Mouse (Mus musculus) spleen, adult 18-20 months (tissue): ENCODE measurements around the gene Tspan18.

ENCODE experiments used
- DNase-seq, 2 experiments: peaks; one replicate each; pipeline ENCODE4 v3.0.0; 2022; ENCODE audit warnings: mixed read lengths in 2 of 2

The Tspan18 gene

DNA sequence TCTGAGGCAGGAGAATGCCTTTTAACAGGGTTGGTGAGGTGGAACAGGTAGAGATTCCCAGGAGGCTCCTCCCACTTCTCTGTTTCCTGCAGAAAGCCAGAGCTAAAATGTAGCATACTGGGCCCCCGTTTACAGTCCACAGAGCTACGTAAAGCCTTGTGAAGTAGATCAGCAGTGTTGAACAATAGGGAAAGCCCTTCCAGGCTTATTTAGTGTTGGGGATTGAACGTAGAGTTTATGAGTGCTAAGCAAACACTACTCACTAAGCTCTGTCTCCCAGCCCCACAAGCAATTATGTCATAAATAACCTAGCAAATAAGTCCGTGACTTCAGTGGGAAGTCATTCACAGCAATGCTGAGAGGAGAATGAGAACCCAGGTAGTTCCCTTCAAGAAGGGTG is 76.7 kb downstream of the Tspan18 start:
- DNase-seq, result no peak

DNA sequence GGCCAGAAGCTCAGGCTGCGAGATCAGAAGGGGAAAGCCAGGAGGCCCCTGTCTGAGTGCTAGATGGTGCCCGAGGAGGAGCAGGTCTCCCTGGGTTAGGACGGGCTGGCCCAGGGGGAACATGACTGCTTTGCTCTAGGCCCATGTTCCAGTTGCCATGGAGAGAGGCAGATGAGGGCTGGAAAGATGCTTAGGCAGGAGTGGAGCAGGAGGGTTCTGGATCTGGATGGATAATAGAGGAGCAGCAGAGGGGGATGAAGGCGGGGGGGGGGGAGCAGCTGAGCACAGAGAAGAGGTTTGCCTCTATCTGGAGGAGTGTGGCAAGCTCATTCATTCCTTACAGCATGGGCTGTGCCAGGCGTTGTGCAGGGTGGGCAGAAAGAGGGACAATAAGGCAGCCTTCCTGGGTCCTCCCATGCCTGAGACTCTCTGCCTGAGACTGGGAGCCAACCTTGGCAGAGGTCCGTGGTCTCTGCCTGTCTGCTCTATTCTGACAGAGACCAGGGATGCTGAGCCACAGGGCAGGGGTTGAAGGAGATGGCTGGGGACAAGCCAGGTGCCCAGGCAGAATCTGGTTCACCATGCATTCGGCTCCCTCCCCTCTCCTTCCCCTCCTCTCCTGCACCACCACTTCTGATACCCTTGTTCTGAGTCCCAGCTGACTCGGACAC is 77.4 kb downstream of the Tspan18 start:
- no peak for DNase-seq

DNA sequence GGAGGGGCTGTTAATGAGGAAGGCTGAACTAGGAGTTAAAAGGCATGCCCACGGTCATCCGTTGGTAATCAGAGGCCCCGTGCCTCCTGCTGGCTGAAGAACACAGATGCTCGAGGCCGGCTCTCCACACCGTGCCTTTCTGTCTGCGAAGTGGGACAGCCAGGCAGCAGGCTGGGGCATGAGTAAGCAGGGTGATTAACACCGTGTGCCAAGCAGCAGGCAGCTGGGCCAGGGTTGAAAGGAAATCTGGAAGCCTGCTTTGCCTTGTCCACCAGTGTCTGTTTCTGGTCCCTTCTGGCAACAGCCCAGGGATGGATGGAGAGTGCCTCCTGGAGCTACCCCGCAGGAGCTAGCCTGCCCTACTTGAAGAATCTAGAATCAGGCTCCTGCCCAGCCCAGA is 81.9 kb downstream of the Tspan18 start:
- DNase-seq, result no peak

DNA sequence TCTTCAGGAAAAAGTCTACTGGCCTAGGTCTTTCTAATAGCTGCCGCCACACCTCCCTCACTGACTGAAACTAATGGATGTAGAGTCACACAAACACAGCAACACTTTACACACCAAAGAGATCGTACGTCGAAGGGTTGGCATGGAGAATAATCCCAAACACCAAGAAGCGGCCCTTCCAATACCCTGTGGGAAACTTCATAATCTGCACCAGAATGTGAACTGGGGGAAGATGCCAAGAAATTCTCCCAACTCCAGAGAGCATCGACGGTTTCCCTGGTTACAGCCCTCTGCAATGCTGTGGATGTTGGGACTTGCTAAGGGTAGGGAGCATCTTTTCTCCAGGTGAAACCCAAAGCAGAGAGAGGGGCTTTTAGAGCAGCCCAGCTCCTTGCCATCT is 83.7 kb downstream of the Tspan18 start:
- DNase-seq, result no peak

DNA sequence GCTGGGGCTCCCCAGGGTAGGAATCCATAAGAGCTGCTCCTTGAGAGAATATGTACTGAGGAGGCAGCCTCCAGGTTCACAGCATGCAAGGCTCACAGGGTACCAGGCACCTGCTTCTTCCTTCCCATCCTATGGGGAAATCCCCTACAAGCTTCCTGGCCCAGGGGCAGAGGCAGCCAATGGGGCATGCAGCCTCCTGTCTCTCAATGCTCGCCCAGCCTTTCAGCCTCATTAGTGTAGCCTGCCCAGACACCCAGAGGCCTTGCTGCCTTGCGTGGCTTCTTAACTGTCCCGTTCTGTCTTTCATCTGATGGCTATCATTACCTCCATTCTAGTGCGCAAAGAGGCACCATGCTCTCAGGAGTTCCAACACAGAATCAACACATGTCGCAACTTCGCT is 85.2 kb downstream of the Tspan18 start:
- no peak for DNase-seq

DNA sequence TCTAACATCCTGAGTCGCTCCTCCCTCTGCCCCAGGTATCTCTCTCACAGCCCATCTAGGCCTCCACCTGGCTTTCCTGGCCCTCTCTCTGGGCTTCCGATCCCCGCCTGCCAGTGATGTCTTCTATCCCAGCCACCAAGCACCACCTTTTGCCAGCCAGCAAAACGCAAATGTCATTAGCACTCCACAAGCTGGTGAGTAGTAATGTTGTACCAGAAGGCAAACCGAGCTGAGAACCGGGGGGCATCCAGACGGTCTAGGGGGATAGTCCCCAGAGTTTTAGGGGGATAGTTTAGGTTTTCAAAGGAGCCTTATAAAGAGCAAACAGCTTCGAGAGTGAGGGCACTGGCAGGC is 90.2 kb downstream of the Tspan18 start:
- no peak for DNase-seq

DNA sequence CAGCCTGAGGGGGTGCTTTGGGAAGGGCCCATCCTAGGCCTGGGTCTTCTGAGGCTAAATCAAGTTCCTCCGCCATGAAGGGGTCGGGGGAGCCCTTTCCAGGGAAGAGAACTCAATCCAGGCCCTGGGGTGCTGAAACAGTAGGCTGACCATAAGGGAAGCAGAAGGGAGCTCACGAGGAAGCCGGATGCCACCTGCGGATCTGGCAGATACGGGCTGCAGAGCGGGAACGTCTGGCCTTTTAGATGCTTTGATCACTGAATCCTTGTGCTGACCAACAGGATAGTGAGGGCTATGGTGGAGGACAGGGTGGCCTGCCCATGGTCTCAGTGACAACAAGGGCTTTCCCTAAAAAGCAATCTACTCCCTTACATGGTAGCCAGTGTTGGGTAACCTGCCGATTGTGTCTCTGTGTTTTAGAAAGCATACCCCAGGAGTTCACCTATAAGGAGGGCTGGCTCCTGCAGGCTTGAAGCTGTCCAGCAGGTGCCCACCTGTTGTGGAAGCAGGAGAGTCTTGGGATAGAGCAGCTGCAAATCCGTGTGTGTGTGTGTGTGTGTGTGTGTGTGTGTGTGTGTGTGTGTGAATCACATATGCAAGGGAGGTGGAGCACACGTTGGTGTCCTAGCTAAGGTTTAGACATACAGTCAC is 90.7 kb downstream of the Tspan18 start:
- DNase-seq, result no peak

DNA sequence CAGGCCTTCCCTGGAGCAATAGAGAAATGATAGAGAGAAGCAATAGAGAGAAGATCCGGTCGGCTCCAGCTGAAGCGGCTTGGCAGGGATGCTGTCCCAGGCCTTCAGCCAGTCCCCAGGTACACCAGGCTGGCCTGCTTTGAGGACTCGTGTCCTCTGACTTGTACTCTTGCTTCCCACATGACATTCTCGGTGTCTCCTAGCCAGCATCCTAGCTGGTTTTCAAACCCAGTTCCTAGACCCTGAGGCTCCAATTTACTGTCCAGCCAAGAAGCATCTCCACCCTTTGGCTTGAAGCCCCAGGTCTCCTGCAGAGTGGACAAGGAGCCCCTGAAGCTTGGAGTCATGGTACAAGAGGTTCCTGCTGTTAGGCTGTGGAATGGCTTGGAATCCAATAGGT is 92.1 kb downstream of the Tspan18 start:
- no peak for DNase-seq

DNA sequence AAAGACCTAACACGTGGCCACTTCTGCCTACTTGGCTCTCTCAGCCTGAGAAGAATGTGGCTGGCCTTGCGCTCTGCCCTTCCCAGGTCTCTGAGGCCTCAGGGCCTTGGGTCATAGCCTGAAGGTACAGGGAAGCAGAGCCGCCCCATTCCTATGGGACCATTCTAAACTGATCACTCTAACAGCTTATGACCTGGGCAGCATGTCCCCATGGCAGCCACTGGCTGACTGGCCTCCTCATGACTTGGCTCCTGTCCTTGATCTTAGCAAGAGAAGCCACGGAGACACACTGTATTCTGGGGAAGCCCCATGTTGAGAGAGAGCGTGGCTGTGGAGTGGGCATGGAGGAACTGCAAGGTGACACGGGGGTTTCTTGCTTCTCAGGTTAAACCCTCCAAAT is 95.4 kb downstream of the Tspan18 start:
- DNase-seq, result no peak

DNA sequence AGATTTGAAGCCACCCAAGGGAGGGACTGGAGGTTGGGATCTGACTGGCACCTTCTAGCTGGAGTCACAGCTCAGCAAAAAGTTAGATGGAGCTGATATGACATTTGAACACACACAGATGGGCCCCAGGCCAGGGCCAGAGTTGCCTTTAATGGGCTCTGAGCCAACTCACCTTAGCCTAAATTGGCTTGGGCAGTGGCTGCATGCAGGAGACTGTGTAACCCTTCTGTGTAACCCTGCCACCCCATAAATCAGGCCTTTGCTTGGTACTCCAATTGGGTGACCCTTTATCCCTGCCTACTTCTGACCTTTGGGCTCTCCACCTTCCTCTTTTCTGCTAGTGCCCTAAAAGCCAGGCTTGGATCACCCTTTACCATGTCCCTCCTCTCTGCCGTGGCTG is 97.2 kb downstream of the Tspan18 start:
- DNase-seq, result no peak

DNA sequence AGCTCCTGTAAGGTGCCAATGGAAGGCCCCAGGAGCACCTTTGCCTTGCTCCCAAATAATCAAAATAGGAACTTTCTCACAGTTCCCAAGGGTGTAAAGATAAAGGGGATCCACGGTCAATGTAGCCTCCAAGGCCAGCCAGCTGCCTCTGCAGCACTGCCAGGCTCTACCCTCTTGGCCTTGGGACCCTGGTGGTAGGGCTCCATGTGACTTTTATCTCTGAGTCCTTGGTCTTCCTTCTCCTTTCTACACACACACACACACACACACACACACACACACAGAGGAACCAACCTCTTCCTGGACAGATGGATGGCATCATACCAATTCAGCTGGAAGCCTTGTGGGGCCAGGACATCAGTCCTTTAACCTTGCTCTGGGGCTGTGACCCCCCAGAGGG is 102.2 kb downstream of the Tspan18 start:
- no peak for DNase-seq

DNA sequence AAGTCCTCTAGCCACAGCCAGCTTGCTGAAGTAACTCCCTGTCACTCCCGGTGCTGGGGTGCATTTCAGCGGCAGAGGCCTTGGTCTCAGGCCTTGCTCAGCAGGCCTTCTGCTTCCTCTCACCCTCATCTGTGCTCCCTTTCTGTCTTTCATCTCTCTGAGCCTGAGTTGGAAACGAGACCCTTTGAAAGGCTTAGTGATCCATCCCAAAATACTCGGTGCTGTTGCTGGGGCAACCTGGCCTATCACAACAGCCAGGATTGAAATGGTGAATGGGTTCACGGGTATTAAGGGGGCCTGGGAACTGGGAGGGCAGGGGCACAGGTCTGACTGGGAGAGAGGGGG is 105.9 kb downstream of the Tspan18 start:
- no peak for DNase-seq

DNA sequence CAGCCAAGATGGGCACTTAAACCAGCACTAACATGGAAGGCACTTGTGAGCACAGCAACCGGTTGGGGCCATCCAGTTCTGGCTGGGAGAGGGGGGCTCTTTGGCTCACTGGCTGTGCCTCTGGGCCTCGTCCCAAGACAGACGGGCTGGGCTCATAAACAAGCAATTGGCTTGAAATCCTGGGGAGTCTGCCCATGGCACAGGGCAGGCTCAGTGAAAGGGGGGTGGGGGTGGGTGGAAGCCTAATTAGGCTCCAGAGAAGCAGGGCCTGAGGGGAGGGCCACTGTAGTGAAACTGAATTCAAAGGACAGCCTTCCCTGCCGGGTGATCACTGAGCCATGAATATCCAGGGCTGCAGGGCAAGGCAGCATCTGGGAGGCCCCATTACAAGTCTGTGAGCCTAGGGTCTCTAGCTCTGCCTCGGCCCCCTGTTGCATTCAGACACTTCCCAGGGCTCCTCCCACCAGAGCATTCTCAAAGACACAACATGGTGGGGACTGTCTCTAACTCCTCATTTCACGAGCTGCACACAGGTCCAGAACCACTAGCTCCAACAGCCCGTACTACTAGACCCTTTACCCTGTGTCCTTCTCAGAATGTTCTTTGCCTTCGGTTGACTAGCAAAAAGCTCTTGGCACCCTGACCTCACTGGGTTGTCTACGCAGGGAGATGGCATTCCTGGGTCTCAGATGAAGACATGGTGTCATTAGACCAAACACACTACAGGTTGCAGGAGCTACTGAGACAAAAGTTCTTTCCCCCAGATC is 106.4 kb downstream of the Tspan18 start:
- DNase-seq, result no peak

DNA sequence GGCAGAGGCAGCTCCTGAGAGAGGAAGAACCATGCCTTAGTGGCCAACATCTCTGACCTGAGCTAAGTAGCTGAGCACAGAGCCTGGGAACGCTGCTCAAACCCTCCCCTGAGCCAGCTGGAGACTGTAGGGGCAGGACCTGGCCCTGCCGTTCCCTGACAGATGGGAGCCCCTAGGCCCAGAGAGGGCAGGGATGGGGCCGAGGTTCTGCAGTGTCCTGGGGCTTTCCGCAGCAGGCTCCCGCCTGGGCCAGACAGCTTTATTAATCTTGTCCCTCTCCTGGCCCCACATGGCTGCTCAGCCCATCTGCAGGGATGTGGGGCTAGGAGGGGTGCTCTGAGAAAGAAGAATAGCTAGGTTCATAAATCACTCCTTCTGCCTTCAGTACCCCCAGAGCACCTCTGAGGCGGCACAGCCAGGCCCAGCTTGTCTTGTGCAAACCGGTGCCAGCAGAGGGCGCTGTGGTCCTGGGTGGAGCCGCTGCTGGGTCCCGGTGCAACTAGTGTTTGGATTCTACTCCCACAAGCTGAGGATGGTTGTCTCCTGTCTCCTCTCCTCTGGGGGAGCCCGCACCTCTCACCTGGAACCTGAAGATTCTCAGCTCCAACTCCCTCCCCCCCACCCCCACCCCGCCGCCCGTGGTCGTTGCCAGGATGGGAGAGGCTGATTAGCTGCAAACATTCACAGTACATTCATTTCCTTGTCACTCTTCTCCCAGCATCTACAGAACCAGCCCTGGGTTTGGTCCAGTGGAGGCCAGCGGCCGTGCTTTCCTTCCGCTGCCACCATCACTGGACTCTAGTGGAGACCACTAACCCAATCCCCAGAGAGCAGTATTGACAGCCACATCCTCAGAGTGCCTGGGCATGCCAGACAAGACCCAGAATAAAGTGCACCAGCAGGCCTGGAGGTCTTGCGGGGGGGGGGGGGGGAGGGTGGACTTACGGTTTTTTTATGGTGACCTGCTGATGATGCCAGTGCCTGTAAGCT is 107.4 kb downstream of the Tspan18 start:
- DNase-seq, result peak; percentile 22 to 52

DNA sequence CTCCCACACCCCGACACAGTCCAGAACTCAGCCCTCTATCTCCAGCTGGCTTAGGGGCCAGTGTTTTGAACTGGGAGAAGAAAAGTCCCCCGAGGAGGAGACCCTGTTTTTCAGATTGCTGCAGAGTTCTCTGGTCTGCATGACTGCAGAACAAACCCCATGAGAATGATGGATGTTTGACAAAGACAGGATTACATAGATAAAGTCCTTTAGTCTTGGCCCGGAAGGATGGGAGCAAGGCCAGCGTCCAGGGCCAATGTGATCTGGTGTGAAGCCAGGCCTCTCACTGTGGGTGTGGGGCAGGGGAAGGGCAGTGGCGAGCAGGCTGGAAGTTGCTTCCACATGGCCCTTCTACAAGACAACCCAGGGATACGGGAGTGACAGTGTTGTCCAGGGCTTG is 110.8 kb downstream of the Tspan18 start:
- no peak for DNase-seq

DNA sequence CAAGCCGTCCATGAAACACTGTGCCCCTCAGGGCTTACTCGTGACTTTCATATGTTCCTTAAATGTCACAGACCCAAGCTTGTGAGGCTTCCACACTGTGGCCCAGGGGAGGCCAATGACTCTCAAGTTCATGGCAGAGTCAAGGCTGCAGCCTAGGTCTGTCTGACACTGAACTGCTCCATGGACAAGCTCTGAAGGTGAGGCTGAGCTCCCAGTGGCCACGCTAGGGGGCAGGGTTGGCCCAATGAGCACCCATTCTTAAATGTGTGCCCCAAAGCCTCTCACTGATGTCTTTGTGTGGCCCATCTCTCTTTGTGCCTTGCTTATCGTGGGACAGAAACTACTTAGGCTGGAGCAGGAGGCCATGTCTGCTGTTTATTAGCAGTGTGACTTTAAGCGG is 113.9 kb downstream of the Tspan18 start:
- DNase-seq, result no peak

DNA sequence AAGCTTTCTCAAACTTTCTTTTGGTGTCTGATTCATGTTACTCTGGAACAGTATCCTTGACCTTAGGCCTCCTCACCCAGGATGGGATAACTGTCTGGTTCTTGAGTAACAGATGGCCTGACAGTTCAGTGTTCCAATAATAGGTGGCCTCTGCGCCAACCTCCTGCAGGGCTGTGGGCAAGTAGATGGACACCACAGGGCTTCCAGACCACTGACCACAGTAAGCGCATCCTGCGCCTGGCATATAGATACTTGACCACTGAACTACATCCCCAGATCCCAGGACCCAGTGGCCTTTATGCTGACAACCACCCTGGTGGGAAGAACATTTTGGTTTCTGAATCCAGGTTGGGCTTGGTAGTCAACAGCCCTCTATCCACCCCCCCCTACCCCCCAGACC is 114.7 kb downstream of the Tspan18 start:
- no peak for DNase-seq

DNA sequence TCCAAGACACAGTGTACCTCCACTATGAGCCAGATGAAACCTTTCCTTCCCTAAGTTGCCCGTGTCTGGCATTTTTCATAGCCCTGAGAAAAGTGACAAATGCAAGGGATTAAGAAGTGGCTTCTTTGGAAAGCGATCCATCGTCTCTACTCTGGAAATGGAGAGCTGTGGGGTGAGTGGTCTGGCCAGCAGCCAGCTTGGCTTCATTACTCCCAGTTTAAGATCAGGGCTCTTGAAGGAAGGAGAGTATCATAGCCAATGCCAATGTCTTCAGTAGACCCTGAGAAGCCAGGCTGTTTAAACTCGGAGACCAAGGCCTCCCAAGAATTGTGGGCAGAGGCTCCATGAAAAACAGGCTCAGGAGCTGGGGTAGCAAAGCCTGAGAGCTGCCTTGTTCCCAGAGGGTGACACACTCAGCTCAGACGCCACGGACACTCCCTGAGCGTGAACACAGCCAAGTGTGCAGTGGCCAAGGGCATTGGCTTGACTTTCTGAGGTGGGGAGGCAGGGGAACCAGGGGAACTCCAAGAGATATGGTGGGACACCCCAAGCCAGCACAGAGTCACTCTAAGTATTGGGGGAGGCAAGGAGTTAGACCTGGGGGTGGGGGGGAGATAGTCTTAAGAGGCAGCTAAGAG is 115.8 kb downstream of the Tspan18 start:
- DNase-seq, result no peak

DNA sequence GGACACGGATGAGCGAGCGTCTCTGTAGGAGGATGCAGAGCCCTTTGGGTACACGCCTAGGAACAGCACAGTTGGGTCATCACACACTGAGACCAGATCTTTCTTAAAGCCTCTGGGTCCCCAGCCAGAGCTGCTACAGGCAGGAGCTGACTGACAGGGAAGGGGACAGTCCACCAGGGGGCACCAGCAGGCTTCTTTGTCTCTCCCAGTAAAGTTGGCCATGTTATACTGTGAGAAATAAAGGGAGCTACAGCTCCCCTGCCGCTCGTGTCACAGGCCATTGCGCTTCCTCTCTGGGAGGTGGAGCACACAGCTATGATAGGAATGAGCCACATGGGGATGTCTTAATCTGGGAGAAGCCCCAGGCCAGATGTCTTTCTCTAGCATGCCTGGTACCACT is 117.3 kb downstream of the Tspan18 start:
- DNase-seq, result peak; percentile 56 to 81

DNA sequence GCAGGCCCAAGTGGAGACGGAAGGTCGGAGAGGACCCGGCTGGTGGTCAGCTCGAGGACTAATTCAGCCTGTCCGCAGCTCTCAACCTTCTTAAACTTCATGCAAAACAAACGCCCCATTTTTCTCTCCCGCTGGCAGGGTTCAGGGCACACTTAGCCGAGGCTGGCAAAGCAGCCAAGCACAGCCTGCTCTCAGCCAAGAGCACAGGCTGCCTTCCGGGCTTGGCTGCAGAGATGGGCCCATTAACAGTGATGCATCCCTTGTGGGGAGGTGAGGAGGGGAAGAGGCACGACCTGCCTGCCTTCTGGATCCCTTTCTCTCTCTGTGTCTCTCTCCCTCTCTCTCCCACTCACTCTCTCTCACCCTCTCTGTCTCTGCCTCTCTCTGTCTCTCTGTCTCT is 118.5 kb downstream of the Tspan18 start:
- no peak for DNase-seq

DNA sequence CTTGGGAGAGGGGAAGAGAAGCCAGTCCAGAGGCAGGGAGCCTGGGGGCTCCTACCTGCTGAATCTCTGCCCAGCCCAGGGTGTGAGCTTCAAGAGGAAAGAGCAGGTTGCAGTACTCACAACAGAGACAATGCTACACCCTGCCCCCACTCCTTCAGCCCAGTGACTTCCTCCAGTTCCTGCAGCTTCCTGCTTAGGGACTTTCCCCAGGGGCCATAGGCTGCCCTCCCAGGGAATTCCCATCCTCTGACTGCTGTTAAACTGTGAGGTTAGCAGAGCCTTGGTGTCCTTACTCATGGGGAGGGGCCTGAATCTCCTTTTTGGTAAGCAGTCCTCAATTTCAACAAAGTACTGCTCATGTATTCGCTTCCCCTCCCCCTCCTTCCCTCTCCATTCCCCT is 120.1 kb downstream of the Tspan18 start:
- no peak for DNase-seq

DNA sequence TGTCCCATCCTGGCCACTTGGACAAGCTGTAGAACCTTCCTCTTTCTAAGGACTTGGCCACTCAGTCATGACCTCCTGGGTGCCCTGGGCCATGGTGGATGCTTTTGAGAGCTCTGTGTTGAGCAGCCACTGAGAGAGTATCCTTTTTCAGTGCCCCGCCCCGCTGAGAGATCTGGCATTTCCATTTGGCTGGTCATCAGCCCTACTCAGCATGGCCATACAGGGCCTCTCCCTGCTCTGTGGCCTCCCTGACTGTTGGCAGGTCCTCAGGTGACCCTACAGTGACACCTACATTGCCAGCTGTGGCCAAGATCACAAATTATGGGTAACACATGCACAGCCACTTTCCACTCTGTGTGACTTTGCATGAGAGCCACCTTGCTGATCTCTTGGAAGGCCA is 121.4 kb downstream of the Tspan18 start:
- DNase-seq, result no peak

DNA sequence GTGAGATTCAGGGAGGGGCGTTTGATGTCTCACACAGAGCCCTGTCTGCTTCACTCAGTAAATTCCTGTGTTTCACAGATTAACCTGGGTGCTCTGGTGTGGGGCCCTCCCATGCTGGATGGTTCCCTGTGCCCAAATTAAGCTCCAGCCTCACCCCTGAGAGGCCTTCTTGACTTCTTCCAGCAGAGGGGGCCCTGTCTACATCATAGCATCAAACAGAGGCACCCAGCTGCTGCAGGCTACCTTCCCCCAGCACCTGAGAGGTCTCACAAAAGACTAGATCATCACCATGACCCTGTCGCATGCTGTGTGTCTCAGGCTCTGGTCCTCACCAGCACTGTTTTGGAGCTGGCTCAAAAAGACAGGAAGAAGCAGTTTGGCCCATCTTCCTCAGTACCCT is 121.9 kb downstream of the Tspan18 start:
- DNase-seq, result no peak
